Comparison of ENCODE assay signal across 25 mouse cellular contexts in the genomic region with DNA sequence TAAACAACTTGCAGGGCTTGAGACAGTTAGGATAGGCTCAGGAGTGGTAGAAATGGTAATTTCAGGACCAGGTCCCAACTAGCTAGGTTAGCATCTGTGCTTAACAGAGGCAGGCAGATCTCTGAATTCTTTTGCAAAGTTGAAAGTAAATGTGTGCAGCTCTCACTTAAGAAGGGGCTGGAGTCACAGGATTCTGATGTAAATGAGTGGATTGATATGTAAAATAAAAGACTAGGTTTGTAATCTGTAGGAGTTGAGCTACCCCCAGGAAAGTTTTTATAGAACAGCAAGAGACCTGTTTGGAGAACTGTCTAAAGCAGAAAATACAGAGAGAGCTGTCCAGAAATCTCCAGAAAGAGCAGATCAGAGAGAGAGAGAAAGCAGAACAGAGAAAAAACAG.
"Had no signal": no experiment of that assay in that cellular context is flagged by ENCODE, and none has a peak within 500 bp of the region (broad histone marks: within the 10 kb centered on the region; RNA-seq: fewer than 3 reads in every experiment).

No protein-coding gene starts in this region.

- H3K9ac ChIP-seq: heart, embryonic 12.5 days; hindbrain, embryonic 12.5 days; hindbrain, embryonic 14.5 days; limb, embryonic 13.5 days; limb, embryonic 15.5 days; liver, embryonic 12.5 days; liver, embryonic 14.5 days had no signal

- H3K4me1 ChIP-seq: heart, embryonic 10.5 days; heart, embryonic 12.5 days; hindbrain, embryonic 10.5 days; hindbrain, embryonic 12.5 days; limb, embryonic 13.5 days; limb, embryonic 15.5 days had no signal

- H3K9me3 ChIP-seq: heart, embryonic 10.5 days; heart, embryonic 12.5 days; hindbrain, embryonic 10.5 days; hindbrain, embryonic 12.5 days; limb, embryonic 13.5 days; limb, embryonic 15.5 days; liver, embryonic 12.5 days had no signal

- H3K4me3 ChIP-seq: gastrocnemius, adult 2 months; heart, embryonic 10.5 days; heart, embryonic 12.5 days; hindbrain, embryonic 10.5 days; hindbrain, embryonic 12.5 days; layer of hippocampus, adult 2 months; left cerebral cortex, adult 2 months; limb, embryonic 13.5 days; limb, embryonic 15.5 days; liver, embryonic 12.5 days had no signal

- DNase-seq: gastrocnemius, adult 2 months; gastrocnemius, postnatal 10 days; gastrocnemius, postnatal 25 days; heart, adult 18-20 months; heart, postnatal 10 days; heart, postnatal 4 days; kidney, adult 18-20 months; kidney, adult 8-10 months; kidney, postnatal 10 days; kidney, postnatal 25 days; kidney, postnatal 4 days; left cerebral cortex, postnatal 4 days had no signal

- H3K27ac ChIP-seq: gastrocnemius, adult 2 months; heart, embryonic 10.5 days; hindbrain, embryonic 10.5 days; hindbrain, embryonic 12.5 days; hindbrain, embryonic 14.5 days; hindbrain, postnatal 0 days; layer of hippocampus, adult 2 months; left cerebral cortex, adult 2 months; limb, embryonic 13.5 days; limb, embryonic 15.5 days; liver, embryonic 12.5 days; liver, embryonic 14.5 days had no signal

- ATAC-seq: hindbrain, postnatal 0 days; intestine, embryonic 16.5 days; liver, embryonic 12.5 days had no signal
